Mouse (Mus musculus) adrenal gland, postnatal 0 days (tissue): ENCODE data around the gene Plekhh3. TPM values are rescaled to one million over a fixed set of nuclear protein-coding genes. Genes with fewer than 3 reads are reported as not detected.

Experiments used
- microRNA-seq: library from miRNA; unstranded; fragments of <30 nt; microRNA quantifications from one replicate; pipeline ENCODE4, GENCODE M21; 2016; ENCODE audit warnings: borderline replicate concordance; ENCODE audit not compliant: insufficient number of aligned reads
- polyA plus RNA-seq: library from polyadenylated mRNA; unstranded; fragments of >200 nt; fragmentation: Nextera tagmentation; extraction: Ambion mirVana; gene quantifications from 2 replicates; pipeline ENCODE4 v1.2.1, GENCODE M21; 2015

Gene Plekhh3
- 14.7 and 16.6 TPM in 2 replicates for polyA plus RNA-seq

DNA sequence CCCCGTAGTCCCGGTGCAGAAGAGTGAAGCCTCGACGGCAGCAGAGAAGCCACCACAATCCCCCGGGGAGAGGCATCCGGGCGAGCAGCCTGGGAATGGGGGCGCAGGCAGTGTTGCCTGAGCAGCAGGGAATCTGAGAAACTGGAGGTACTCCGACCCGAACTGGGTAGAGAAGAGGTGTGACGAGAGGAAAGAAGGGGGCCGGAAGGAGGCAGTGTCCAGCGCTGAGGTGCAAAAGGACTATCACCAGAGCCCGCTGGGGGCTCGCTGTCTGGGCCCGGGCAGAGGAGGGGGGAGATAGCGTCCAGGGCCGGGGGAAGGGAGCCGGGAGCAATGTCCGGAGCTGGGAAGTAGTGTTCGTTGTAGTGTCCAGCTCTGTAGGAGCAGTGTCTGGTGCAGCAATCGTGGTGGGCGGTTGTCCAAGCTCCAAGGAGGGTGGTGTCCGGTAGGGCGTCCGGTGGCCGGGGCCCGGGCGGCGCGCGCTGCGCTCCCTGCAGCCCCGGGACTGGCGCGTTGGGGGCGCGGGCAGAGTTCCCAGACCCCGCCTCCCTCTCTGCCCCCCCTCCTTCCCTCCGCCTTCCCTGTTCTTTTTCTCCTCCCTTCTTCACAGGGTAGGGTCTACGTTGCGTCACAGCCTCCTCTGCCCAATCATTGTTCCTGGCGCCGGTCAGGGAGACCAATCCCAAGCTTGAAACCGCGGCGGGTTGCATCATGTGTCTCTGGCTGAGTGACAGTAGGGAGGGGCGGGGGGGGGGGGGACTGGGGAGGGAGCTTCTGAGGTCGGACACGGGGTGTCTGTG, at the start of gene Plekhh3:
Gene Plekhh3, minus strand, starts transcription at position 541 of the 800 bp plus-strand sequence.

DNA sequence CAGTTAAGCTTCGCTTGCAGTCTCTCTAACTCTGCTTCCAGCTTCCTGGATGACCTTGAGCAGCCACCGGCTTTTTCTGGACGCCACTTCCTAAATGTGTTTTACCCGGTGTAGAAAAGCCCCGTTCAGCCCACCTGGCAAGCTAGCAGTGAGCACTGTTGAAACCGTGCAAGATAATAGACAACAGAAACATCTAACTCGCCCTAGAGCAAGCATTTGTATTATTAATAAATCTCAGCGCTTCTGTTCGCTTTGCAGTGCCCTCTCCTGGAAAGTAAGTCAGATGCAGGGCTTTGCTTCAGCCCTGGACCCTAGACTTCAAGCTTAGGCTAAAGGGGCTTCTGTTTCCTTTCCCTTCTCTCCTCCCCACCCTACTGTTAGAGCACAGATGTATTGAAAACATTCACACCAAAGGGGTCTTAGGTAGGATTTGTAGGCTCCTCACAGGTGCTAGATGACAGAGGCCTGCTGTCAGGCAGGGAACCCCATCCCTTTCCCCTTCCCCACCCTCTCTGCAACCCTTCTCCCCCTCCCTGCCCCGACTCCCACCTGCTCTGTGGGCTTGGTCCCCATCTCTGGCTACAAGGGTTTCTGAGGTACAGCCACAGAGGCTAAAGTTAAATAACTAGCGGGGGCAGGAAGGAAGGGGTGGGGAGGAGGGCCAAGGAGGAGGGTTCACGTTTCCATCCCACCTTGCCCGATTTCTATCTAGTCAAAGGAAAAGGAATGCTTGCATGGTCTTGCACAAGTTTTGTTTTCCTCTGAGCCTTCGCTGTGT, 3.9 kb upstream of the Plekhh3 start, which contains the start of gene Ccr10:
Gene Ccr10, minus strand, starts transcription at position 593 of the 778 bp plus-strand sequence.

DNA sequence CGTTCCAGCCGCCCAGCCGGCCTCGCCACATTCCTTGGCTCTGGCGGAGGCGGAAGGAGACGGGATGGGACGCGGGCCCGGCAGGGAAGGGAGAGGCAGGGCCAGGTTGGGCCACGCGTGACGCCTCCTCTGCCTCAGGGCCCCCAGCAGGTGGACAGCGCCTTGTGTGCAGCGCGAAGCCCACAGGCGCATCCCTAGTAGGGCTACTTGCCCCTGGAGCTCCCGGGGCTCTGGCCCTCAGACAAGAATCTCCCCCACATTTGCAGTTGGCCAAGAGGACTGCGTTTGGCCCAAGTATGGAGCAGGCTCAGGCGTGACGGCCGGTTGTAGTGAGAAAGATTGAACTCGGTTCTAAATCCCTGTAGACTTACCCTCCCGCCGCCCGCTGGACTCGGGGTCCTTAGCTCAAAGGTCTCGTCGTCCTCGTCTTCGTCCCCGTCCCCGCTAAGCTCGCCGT, 769 bp downstream of the Plekhh3 start, which contains the start of gene Cntnap1:
Gene Cntnap1, plus strand, starts transcription at position 170 of the 457 bp plus-strand sequence.

DNA sequence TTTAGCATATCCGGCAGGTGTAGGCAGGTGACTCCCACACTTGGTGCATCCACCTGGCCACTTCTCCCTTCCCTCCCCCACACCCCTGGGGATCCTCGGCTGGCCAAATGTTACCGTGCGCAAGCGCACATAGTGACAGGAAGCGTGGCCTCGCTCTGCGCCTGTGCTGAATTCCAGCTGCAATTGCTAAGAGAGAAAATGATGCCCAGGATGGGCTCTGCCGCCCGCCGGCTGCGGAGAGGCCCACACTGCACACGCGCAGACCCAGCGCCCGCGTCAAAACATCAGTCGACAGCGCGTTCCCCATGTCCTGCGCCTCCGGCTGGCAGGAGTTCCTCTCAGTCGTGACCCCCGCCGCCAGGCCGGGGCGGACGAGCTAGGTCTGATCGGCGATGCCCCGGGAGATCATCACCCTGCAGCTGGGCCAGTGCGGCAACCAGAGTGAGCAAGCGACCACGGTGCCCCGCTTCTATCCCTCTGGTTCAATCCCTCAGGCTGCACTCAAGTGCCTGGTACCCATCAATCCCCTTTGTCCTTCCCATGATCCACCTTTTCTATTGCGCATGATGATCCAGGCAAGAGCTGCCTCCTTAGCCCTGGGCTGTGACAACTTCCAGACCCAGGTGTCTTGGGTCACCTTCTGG, 15.3 kb downstream of the Plekhh3 start, which contains the start of gene Tubg2:
Gene Tubg2, plus strand, starts transcription at position 180 of the 644 bp plus-strand sequence.

DNA sequence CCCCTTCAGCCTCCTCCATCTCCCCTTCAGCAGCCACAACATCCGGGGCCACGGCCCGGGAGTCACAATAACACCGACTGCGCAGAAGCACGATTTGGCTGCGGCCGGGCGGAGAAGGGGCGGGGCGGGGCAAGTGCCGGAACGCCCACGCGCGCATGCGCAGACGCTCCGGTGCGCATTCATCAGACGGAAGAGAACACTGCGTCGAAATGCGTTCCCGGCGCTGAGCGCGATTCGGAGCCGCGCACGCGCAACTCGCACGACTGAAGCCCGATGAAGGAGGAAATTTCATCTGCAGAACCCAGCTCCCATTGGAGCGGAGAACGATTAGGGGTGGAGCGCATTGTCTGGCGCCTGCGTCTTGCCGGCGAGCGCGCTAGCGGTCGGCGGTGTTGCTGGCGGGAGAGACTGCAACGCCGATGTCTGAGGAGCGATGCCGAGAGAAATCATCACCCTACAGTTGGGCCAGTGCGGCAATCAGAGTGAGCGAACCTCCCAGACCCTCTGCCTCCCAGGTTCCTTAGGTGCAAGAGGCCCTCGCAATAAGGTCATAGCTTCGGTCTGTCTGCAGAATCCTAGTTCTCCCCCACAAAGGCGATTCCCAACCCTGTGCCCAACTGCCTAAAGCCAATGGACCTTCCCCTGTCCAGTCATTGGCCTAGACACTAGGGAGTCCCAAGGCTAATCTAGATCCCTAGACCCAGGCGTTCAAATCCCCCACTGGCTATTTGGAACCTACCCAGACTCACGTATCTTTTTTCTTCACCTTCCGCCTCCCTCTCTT, 51.2 kb downstream of the Plekhh3 start, which contains the start of the genes Retreg3 and Tubg1:
Gene Retreg3, minus strand, starts transcription at position 133 of the 784 bp plus-strand sequence.
Gene Tubg1, plus strand, starts transcription at position 178 of the 784 bp plus-strand sequence.

Small RNA genes within 50 kb of the gene (microRNA-seq; reads per million reads assigned to microRNA genes)
- gene Gm27626: not detected

Other genes with a start within 250 kb of the Plekhh3 start
- 43.6 and 44.0 TPM in 2 replicates for gene Stat3, start 231.8 kb downstream of the Plekhh3 start, polyA plus RNA-seq
- 298 and 326 TPM in 2 replicates for gene Cavin1, start 200.5 kb downstream of the Plekhh3 start, polyA plus RNA-seq
- gene Atp6v0a1, start 161.9 kb downstream of the Plekhh3 start, polyA plus RNA-seq: 48.6 and 61.9 TPM in 2 replicates
- 29.9 and 57.1 TPM in 2 replicates for gene Naglu, start 101.3 kb downstream of the Plekhh3 start, polyA plus RNA-seq
- gene Hsd17b1, start 92.9 kb downstream of the Plekhh3 start, polyA plus RNA-seq: 0.36 and 0.65 TPM in 2 replicates
- gene Coasy, start 88.8 kb downstream of the Plekhh3 start, polyA plus RNA-seq: 40.7 and 70.1 TPM in 2 replicates
- gene Mlx, start 84.1 kb downstream of the Plekhh3 start, polyA plus RNA-seq: 33.9 and 46.5 TPM in 2 replicates
- gene Psmc3ip, start 75.9 kb downstream of the Plekhh3 start, polyA plus RNA-seq: 13.6 and 15.3 TPM in 2 replicates
- 17.6 and 20.9 TPM in 2 replicates for gene Retreg3, start 51.5 kb downstream of the Plekhh3 start, polyA plus RNA-seq
- 34.1 and 45.0 TPM in 2 replicates for gene Tubg1, start 51.4 kb downstream of the Plekhh3 start, polyA plus RNA-seq
- 5.6 and 9.6 TPM in 2 replicates for gene Tubg2, start 15.4 kb downstream of the Plekhh3 start, polyA plus RNA-seq
- gene Cntnap1, start 828 bp downstream of the Plekhh3 start, polyA plus RNA-seq: 0.88 and 1.1 TPM in 2 replicates
- 0.06 and 0.28 TPM in 2 replicates for gene Ccr10, start 4.1 kb upstream of the Plekhh3 start, polyA plus RNA-seq
- 8.6 and 14.0 TPM in 2 replicates for gene Ezh1, start 55.1 kb upstream of the Plekhh3 start, polyA plus RNA-seq
- 60.0 and 102 TPM in 2 replicates for gene Ramp2, start 74.7 kb upstream of the Plekhh3 start, polyA plus RNA-seq
- 97.9 and 113 TPM in 2 replicates for gene Vps25, start 82.4 kb upstream of the Plekhh3 start, polyA plus RNA-seq
- gene Wnk4, start 89.2 kb upstream of the Plekhh3 start, polyA plus RNA-seq: 4.3 and 4.5 TPM in 2 replicates
- gene Cntd1, start 107.7 kb upstream of the Plekhh3 start, polyA plus RNA-seq: 0.70 and 0.72 TPM in 2 replicates
- gene Coa3, start 107.8 kb upstream of the Plekhh3 start, polyA plus RNA-seq: 156 and 178 TPM in 2 replicates
- gene Becn1, start 130.9 kb upstream of the Plekhh3 start, polyA plus RNA-seq: 99.1 and 118 TPM in 2 replicates
- 55.7 and 85.9 TPM in 2 replicates for gene Psme3, start 144.9 kb upstream of the Plekhh3 start, polyA plus RNA-seq
- 0.43 and 0.57 TPM in 2 replicates for gene Aoc2, start 153.7 kb upstream of the Plekhh3 start, polyA plus RNA-seq
- gene Aoc3, start 159.3 kb upstream of the Plekhh3 start, polyA plus RNA-seq: 1.7 and 2.3 TPM in 2 replicates
- gene G6pc, start 196.2 kb upstream of the Plekhh3 start, polyA plus RNA-seq: 4.1 and 7.5 TPM in 2 replicates
- 29.9 and 39.5 TPM in 2 replicates for gene Aarsd1, start 246.3 kb upstream of the Plekhh3 start, polyA plus RNA-seq